Mouse (Mus musculus): ENCODE results near the gene Ppp4r3a. TPM values are rescaled to one million over a fixed set of nuclear protein-coding genes. Genes with fewer than 3 reads are reported as not detected.

Ppp4r3a gene
- polyA plus RNA-seq, 1 experiment from 2014 or later, result 59.9 TPM

DNA sequence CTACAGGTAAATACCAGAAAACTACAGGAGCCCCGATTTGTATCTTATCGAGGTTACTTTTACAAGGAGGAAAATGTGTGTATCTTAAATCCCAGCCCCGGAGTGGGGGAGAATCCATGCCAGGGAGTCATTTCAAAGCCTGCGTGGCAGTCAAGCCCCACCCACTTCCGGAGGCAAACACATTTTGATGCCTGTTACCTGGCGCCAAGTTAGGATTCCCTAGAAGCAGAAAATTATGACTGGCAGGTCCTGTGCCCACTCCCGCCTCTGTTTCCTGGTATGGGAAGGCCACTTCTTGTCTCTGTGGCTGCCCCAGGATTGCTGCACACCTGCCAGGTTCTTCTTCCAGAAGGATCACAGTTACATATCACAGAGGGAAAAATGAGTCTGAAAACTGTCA lies 57.0 kb downstream of the Ppp4r3a start:
- Histone ChIP-seq H3K27ac (ENCODE audit: low read depth, low read length) (no peak overlapping the region), H3K4me1 (replicated peaks; ENCODE audit: control insufficient read depth, insufficient read depth, low read length) (peaks cover 3% of the 10 kb centered on the region), H3K36me3 (ENCODE audit: control insufficient read depth, insufficient read depth, low read length) (no peaks in the 10 kb centered on the region; the same call in none of the 2 replicates), H3K9me3 (ENCODE audit: control insufficient read depth, low read length) (no peaks in the 10 kb centered on the region), H3K4me3 (ENCODE audit: low read depth, low read length) (peak overlapping the region; percentile 69; the same call in 1 of the 2 replicates), H3K4me2 (replicated peaks; ENCODE audit: low read depth, low read length) (peak overlapping the region; percentile 82), H3K9ac (ENCODE audit: low read depth, low read length) (peak overlapping the region; percentile 39; the same call in 1 of the 2 replicates), H3K27me3 (ENCODE audit: control insufficient read depth, insufficient read depth, low read length) (no peaks in the 10 kb centered on the region)
- WGBS, result 63% methylated on average over 7 of the region's 7 CpGs
- ATAC-seq (ENCODE audit: low FRiP score), result no peak
- no peak for DNase-seq (ENCODE audit: low spot score)

DNA sequence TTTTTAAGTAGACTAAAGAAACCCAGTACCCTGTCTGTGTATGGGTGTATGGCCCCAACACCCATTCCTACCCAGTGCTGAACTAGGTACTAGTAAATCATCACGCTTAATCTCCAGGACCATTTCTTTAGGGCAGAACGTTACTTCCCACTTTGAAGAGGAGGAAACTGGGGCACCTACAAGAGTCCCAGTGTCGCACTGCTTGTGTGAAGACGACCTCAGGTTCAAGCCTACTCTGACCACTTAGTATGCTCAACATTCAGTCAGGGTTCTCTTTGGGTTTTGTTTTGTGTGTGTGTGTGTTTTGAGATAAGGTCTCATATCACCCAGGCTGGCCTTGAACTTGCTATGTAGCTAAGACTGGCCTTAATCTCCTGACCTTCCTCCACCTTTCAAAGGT lies 57.5 kb downstream of the Ppp4r3a start:
- Histone ChIP-seq H3K9me3 (ENCODE audit: control insufficient read depth, low read length) (no peaks in the 10 kb centered on the region), H3K9ac (ENCODE audit: low read depth, low read length) (no peak overlapping the region), H3K27me3 (ENCODE audit: control insufficient read depth, insufficient read depth, low read length) (no peaks in the 10 kb centered on the region), H3K4me1 (replicated peaks; ENCODE audit: control insufficient read depth, insufficient read depth, low read length) (peaks cover 3% of the 10 kb centered on the region), H3K36me3 (ENCODE audit: control insufficient read depth, insufficient read depth, low read length) (peaks cover 2% of the 10 kb centered on the region), H3K4me2 (replicated peaks; ENCODE audit: low read depth, low read length) (peak overlapping the region; percentile 82; the same call in 1 of the 2 replicates), H3K4me3 (ENCODE audit: low read depth, low read length) (no peak overlapping the region), H3K27ac (ENCODE audit: low read depth, low read length) (no peak overlapping the region)
- DNase-seq (ENCODE audit: low spot score), result no peak
- ATAC-seq (ENCODE audit: low FRiP score), result no peak
- 84% methylated on average over 4 of the region's 4 CpGs for WGBS

DNA sequence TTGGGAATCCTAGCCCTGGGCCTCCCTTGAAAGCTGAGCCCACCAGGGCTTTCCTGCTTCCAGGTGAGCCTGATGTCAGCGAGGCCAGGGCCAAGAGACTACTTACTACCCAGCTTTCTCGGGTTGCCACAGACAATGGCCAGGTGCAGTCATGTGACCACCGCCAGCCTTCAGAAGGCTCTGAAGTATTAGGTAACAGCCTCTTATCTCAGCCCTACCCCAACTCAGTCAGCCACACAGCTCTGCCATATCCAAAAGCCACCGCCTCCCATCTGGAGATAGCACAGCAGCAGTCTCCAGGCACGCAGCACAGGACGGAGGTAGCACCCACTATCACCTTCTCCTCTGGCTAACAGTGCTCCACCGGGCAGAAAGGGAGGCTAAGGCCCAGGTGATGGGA lies 58.1 kb downstream of the Ppp4r3a start:
- no peak for ATAC-seq (ENCODE audit: low FRiP score)
- H3K36me3 ChIP-seq (ENCODE audit: control insufficient read depth, insufficient read depth, low read length), result peaks cover 2% of the 10 kb centered on the region
- no peak overlapping the region for H3K9ac ChIP-seq (ENCODE audit: low read depth, low read length)
- no peak overlapping the region for H3K4me3 ChIP-seq (ENCODE audit: low read depth, low read length)
- no peak overlapping the region for H3K27ac ChIP-seq (ENCODE audit: low read depth, low read length)
- no peaks in the 10 kb centered on the region for H3K9me3 ChIP-seq (ENCODE audit: control insufficient read depth, low read length)
- H3K27me3 ChIP-seq (ENCODE audit: control insufficient read depth, insufficient read depth, low read length), result no peaks in the 10 kb centered on the region
- no peak for DNase-seq (ENCODE audit: low spot score)
- 0 out of 2 replicates have a peak overlapping the region, but pooled peaks have one; percentile 3 for H3K4me2 ChIP-seq (replicated peaks; ENCODE audit: low read depth, low read length)
- H3K4me1 ChIP-seq (replicated peaks; ENCODE audit: control insufficient read depth, insufficient read depth, low read length), result peaks cover 3% of the 10 kb centered on the region
- 75% methylated on average over 7 of the region's 7 CpGs for WGBS

DNA sequence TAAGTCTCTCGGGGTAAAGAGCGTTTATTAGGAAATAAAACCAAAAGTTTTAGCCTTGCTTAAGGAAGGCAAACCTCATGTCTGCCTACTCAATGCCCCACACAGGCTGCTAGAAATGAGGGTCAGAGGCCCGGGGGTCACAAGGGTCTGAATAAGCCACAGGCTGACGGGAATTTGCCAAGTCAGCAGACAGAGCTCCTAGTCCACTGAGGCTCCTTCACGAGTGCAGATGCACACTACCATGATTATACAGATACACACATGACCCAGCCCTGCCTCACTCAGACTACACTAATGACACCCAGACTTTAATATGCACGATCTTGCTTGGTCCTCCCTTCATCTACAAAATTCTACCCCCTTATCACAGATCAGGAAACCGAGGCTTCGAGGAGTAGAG lies 58.7 kb downstream of the Ppp4r3a start:
- H3K9me3 ChIP-seq (ENCODE audit: control insufficient read depth, low read length), result no peaks in the 10 kb centered on the region
- no peak overlapping the region for H3K9ac ChIP-seq (ENCODE audit: low read depth, low read length)
- 62% methylated on average over 8 of the region's 8 CpGs for WGBS
- no peak for DNase-seq (ENCODE audit: low spot score)
- H3K27me3 ChIP-seq (ENCODE audit: control insufficient read depth, insufficient read depth, low read length), result no peaks in the 10 kb centered on the region
- H3K27ac ChIP-seq (ENCODE audit: low read depth, low read length), result no peak overlapping the region
- peaks cover 2% of the 10 kb centered on the region for H3K36me3 ChIP-seq (ENCODE audit: control insufficient read depth, insufficient read depth, low read length)
- H3K4me2 ChIP-seq (replicated peaks; ENCODE audit: low read depth, low read length), result no peak overlapping the region
- H3K4me3 ChIP-seq (ENCODE audit: low read depth, low read length), result no peak overlapping the region
- H3K4me1 ChIP-seq (replicated peaks; ENCODE audit: control insufficient read depth, insufficient read depth, low read length), result peaks cover 3% of the 10 kb centered on the region
- ATAC-seq (ENCODE audit: low FRiP score), result no peak

DNA sequence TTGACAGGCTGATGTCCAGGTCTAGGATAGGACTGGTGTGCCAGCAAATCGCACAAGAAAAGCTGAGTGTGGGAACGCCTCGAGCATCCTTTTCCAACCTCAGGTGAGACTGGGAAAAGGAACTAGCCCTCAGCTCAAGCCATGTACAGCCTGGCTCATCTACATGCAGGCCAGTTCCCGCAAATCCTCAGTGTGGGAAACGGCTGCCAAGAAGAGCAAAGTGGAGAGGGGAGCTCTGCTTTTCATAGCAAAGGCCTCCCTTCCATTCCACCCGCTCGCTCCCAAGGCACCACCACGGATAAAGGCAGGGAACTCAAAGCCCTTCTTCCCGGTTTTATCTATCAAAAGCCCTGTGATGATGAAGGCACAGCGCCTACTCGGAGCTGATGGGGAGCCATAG lies 60.4 kb downstream of the Ppp4r3a start:
- H3K36me3 ChIP-seq (ENCODE audit: control insufficient read depth, insufficient read depth, low read length), result peaks cover 2% of the 10 kb centered on the region
- H3K4me1 ChIP-seq (replicated peaks; ENCODE audit: control insufficient read depth, insufficient read depth, low read length), result peaks cover 6% of the 10 kb centered on the region
- H3K27ac ChIP-seq (ENCODE audit: low read depth, low read length), result no peak overlapping the region
- H3K9me3 ChIP-seq (ENCODE audit: control insufficient read depth, low read length), result no peaks in the 10 kb centered on the region
- WGBS, result 85% methylated on average over 11 of the region's 11 CpGs
- DNase-seq (ENCODE audit: low spot score) (no peak), ATAC-seq (ENCODE audit: low FRiP score) (no peak)
- H3K4me2 ChIP-seq (replicated peaks; ENCODE audit: low read depth, low read length), result no peak overlapping the region
- no peak overlapping the region for H3K4me3 ChIP-seq (ENCODE audit: low read depth, low read length)
- no peak overlapping the region for H3K9ac ChIP-seq (ENCODE audit: low read depth, low read length)
- H3K27me3 ChIP-seq (ENCODE audit: control insufficient read depth, insufficient read depth, low read length), result no peaks in the 10 kb centered on the region

DNA sequence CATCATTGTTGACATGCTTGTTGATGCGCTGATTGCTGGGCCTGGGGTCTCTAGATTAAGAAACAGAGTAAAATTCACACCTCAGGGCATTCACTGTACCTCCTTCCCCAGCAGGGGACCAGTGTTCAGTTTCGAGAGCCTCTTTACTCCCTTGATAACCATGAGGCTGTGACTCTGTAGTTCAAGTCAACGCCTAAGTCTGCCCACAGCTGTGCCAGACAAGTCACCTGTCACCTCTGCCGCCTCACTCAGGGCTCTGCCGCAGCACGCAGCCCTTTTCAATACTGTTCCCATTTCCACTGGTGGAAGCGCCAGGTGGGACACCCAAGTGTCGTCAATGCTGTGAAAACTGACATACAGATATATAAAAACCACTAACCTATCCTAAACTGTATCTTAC lies 61.1 kb downstream of the Ppp4r3a start:
- 93% methylated on average over 8 of the region's 8 CpGs for WGBS
- Histone ChIP-seq H3K4me3 (ENCODE audit: low read depth, low read length) (no peak overlapping the region), H3K4me1 (replicated peaks; ENCODE audit: control insufficient read depth, insufficient read depth, low read length) (peaks cover 11% of the 10 kb centered on the region), H3K27me3 (ENCODE audit: control insufficient read depth, insufficient read depth, low read length) (no peaks in the 10 kb centered on the region), H3K9me3 (ENCODE audit: control insufficient read depth, low read length) (no peaks in the 10 kb centered on the region), H3K4me2 (replicated peaks; ENCODE audit: low read depth, low read length) (no peak overlapping the region), H3K27ac (ENCODE audit: low read depth, low read length) (no peak overlapping the region), H3K36me3 (ENCODE audit: control insufficient read depth, insufficient read depth, low read length) (peaks cover 2% of the 10 kb centered on the region), H3K9ac (ENCODE audit: low read depth, low read length) (no peak overlapping the region)
- DNase-seq (ENCODE audit: low spot score) (no peak), ATAC-seq (ENCODE audit: low FRiP score) (no peak)

DNA sequence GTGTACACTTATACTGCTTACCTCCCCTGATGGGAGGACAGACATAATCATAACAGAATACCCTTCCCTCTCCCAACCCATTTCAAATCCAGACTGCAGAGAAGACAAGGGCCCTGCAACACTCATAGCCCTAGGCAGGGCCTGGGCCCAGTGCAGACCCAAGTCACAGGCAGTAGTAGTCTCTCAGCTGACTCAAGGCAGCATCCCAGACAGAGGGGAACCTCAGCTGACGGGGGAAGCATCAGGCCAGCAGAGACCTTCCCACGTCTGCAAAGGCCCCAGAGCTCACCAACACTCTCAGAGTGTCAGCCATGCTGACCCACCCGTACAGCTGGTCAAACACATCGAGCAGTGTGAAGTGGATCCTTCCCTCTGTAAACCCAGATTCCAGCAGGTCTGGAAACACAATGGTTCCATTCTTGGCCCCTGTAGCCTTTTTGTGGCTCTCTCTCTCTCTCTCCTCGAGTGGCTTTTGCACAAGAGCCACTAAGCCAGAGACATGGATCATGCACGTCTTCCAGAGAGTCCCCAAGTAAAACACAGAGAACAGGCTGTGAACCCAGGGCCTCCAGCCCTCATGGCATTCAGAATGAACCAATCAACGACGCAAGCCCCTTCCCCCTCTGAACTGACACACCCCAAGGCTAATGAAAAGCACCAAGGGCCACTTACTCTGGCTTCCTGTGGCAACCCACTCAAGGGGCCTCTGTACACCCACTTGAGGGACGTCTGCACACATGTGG lies 61.8 kb downstream of the Ppp4r3a start:
- DNase-seq (ENCODE audit: low spot score) (no peak), ATAC-seq (ENCODE audit: low FRiP score) (no peak)
- 72% methylated on average over 9 of the region's 9 CpGs for WGBS
- H3K27me3 ChIP-seq (ENCODE audit: control insufficient read depth, insufficient read depth, low read length), result no peaks in the 10 kb centered on the region
- H3K4me3 ChIP-seq (ENCODE audit: low read depth, low read length), result no peak overlapping the region
- H3K36me3 ChIP-seq (ENCODE audit: control insufficient read depth, insufficient read depth, low read length), result peaks cover 2% of the 10 kb centered on the region
- peaks cover 11% of the 10 kb centered on the region for H3K4me1 ChIP-seq (replicated peaks; ENCODE audit: control insufficient read depth, insufficient read depth, low read length)
- H3K4me2 ChIP-seq (replicated peaks; ENCODE audit: low read depth, low read length), result no peak overlapping the region
- no peak overlapping the region for H3K9ac ChIP-seq (ENCODE audit: low read depth, low read length)
- no peaks in the 10 kb centered on the region for H3K9me3 ChIP-seq (ENCODE audit: control insufficient read depth, low read length)
- no peak overlapping the region for H3K27ac ChIP-seq (ENCODE audit: low read depth, low read length)

DNA sequence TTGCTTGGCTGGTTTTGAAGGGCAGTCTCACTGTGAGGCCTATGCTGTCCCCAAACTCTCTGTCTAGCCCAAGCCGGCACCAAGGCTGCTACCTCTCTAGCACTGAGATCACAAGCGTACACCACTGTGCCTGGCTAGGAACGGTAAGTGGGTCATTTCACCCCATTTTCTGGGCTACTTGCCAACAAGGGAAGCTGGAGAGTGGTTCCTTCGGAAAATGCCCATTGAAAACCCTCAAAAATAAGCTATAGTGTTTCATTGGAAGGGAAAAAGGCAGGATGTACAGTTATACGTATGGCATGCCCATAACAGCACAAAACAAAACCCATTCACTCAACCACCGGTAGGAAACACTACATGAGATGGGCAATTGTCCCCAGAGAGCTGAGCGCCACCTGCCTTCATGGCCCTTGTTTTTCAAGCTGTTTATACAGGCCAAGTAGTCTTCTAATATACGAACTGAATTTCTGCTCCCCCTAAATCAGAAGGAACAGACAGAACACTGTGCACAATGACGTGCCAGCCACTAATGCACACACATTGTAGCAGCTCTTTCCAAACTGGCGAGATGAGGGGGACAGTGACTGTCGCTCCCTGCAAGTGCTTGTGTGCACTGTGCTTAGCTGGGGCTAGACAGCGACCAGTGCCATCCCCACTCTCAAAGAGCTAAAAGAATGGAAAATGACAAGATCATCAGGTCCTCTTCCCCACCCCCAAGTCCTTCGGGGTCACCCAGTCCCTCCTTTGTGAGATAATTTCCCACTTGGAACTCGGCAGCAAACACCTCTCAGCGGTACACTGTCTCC lies 63.1 kb downstream of the Ppp4r3a start:
- WGBS, result 89% methylated on average over 15 of the region's 15 CpGs
- Histone ChIP-seq H3K27ac (ENCODE audit: low read depth, low read length) (no peak overlapping the region), H3K4me3 (ENCODE audit: low read depth, low read length) (no peak overlapping the region), H3K9ac (ENCODE audit: low read depth, low read length) (no peak overlapping the region), H3K4me1 (replicated peaks; ENCODE audit: control insufficient read depth, insufficient read depth, low read length) (peaks cover 8% of the 10 kb centered on the region), H3K9me3 (ENCODE audit: control insufficient read depth, low read length) (no peaks in the 10 kb centered on the region), H3K36me3 (ENCODE audit: control insufficient read depth, insufficient read depth, low read length) (peaks cover 2% of the 10 kb centered on the region), H3K4me2 (replicated peaks; ENCODE audit: low read depth, low read length) (no peak overlapping the region), H3K27me3 (ENCODE audit: control insufficient read depth, insufficient read depth, low read length) (no peaks in the 10 kb centered on the region)
- ATAC-seq (ENCODE audit: low FRiP score) (no peak), DNase-seq (ENCODE audit: low spot score) (no peak)
